ENCODE assay signal across 28 mouse cellular contexts in the genomic region with DNA sequence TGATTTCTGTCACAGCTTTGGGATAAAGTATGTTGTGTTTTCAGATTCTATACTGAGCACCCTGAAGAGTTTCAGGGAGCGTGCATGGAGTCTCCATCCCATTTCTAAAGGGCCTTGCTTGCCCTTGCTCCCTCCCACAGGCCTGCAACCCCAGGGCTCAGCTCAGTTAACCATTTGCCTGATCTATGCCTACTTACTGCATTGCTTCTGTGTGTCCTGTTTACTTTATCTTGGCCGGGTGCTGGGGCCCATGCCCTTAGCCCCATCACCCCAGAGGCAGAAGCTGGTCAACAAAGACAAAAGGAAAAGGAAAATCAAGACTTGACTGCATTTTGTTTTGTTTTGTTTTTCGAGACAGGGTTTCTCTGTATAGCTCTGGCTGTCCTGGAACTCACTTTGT. TPM values are rescaled to one million over a fixed set of nuclear protein-coding genes. Genes with fewer than 3 reads are reported as not detected.
"Had no signal": no experiment of that assay in that cellular context is flagged by ENCODE, and none has a peak within 500 bp of the region (broad histone marks: within the 10 kb centered on the region; RNA-seq: fewer than 3 reads in every experiment).

No protein-coding gene starts in this region.

- H3K27ac ChIP-seq: kidney, embryonic 15.5 days; left cerebral cortex, adult 2 months; liver, embryonic 14.5 days; midbrain, embryonic 10.5 days; midbrain, embryonic 15.5 days; neural tube, embryonic 12.5 days; neural tube, embryonic 15.5 days had no signal

- H3K27me3 ChIP-seq: kidney, embryonic 15.5 days; megakaryocyte, embryonic 14.5 days; midbrain, embryonic 15.5 days; neural tube, embryonic 12.5 days; neural tube, embryonic 15.5 days had no signal

- ATAC-seq: intestine, embryonic 16.5 days; lung, postnatal 0 days; midbrain, embryonic 15.5 days had no signal

- H3K36me3 ChIP-seq: midbrain, embryonic 15.5 days; neural tube, embryonic 15.5 days had no signal

- DNase-seq: kidney, adult 8-10 months; kidney, postnatal 10 days; layer of hippocampus, postnatal 36 days; lung, embryonic 14.5 days; lung, postnatal 36 days; retina, postnatal 1 day; right cerebral cortex, postnatal 25 days; spleen, adult 18-20 months; thymus, adult 18-20 months; thymus, postnatal 36 days had no signal

- H3K9ac ChIP-seq: kidney, embryonic 15.5 days; liver, embryonic 14.5 days; lung, embryonic 14.5 days; midbrain, embryonic 15.5 days; neural tube, embryonic 12.5 days; neural tube, embryonic 15.5 days had no signal

- H3K9me3 ChIP-seq: kidney, embryonic 15.5 days; megakaryocyte, embryonic 14.5 days; midbrain, embryonic 10.5 days; midbrain, embryonic 15.5 days; neural tube, embryonic 12.5 days; neural tube, embryonic 15.5 days had no signal

- H3K4me1 ChIP-seq: kidney, embryonic 15.5 days; midbrain, embryonic 15.5 days; neural tube, embryonic 12.5 days; neural tube, embryonic 15.5 days had no signal

- H3K4me2 ChIP-seq: kidney, embryonic 15.5 days; lung, embryonic 14.5 days; midbrain, embryonic 15.5 days; neural tube, embryonic 12.5 days; neural tube, embryonic 15.5 days had no signal

- H3K4me3 ChIP-seq: kidney, embryonic 15.5 days; left cerebral cortex, adult 2 months; megakaryocyte, embryonic 14.5 days; midbrain, embryonic 10.5 days; midbrain, embryonic 15.5 days; neural tube, embryonic 12.5 days; neural tube, embryonic 15.5 days had no signal

RNA-seq across cellular contexts. Expression of gene Gtsf1l, which starts 16.1 kb away (rescaled TPM):
- total RNA-seq: layer of hippocampus, adult 8-10 months; layer of hippocampus, postnatal 10 days; layer of hippocampus, postnatal 36 days; left cerebral cortex, adult 2 months; left cerebral cortex, postnatal 10 days; left cerebral cortex, postnatal 36 days had no signal
- polyA plus RNA-seq: intestine, embryonic 16.5 days; kidney, embryonic 15.5 days; limb, embryonic 11.5 days; limb, embryonic 14.5 days; liver, embryonic 14.5 days; lung, embryonic 14.5 days; midbrain, embryonic 10.5 days; midbrain, embryonic 15.5 days; neural tube, embryonic 12.5 days; neural tube, embryonic 15.5 days; stomach, embryonic 16.5 days; urinary bladder, adult 2 months had no signal
